Mouse (Mus musculus) urinary bladder, postnatal 4 days (tissue): ENCODE results near the gene Mpp4.

Source experiments
- DNase-seq, 2 experiments: peaks; one replicate each; pipeline ENCODE4 v3.0.0; 2021 to 2022; ENCODE audit warnings: low spot score in 2 of 2

The Mpp4 gene

GRCm38 (mm10) chr1:59163030-59163461 lies at the start of gene Mpp4:
Gene Mpp4 (minus strand): TSS chr1:59163389.
- DNase-seq = no peak

- DNase-seq = no peak
Observed at GRCm38 (mm10) chr1:59212951-59213350, 49.8 kb upstream of the Mpp4 start.

- DNase-seq = no peak
Observed at GRCm38 (mm10) chr1:59212076-59212779, 49.0 kb upstream of the Mpp4 start.

GRCm38 (mm10) chr1:59211651-59212050 lies 48.5 kb upstream of the Mpp4 start:
- DNase-seq = no peak

GRCm38 (mm10) chr1:59208331-59208730 lies 45.1 kb upstream of the Mpp4 start:
- DNase-seq = no peak

GRCm38 (mm10) chr1:59204489-59204888 lies 41.3 kb upstream of the Mpp4 start:
- no peak for DNase-seq

GRCm38 (mm10) chr1:59202367-59202766 lies 39.2 kb upstream of the Mpp4 start:
- no peak for DNase-seq

- DNase-seq = no peak
Observed at GRCm38 (mm10) chr1:59201561-59201960, 38.4 kb upstream of the Mpp4 start.

GRCm38 (mm10) chr1:59200960-59201359 lies 37.8 kb upstream of the Mpp4 start:
- no peak for DNase-seq

GRCm38 (mm10) chr1:59194979-59195378 lies 31.8 kb upstream of the Mpp4 start:
- DNase-seq = no peak

GRCm38 (mm10) chr1:59187786-59188185 lies 24.6 kb upstream of the Mpp4 start:
- no peak for DNase-seq

GRCm38 (mm10) chr1:59186317-59186716 lies 23.1 kb upstream of the Mpp4 start:
- DNase-seq = no peak

GRCm38 (mm10) chr1:59185410-59185809 lies 22.2 kb upstream of the Mpp4 start:
- DNase-seq = no peak

- DNase-seq = no peak
Observed at GRCm38 (mm10) chr1:59183045-59183444, 19.9 kb upstream of the Mpp4 start.

- no peak for DNase-seq
Observed at GRCm38 (mm10) chr1:59182373-59182772, 19.2 kb upstream of the Mpp4 start.

GRCm38 (mm10) chr1:59180003-59180402 lies 16.8 kb upstream of the Mpp4 start:
- no peak for DNase-seq

GRCm38 (mm10) chr1:59178401-59178800 lies 15.2 kb upstream of the Mpp4 start:
- DNase-seq = no peak

- DNase-seq = no peak
Observed at GRCm38 (mm10) chr1:59174514-59175373, 11.6 kb upstream of the Mpp4 start.

GRCm38 (mm10) chr1:59173023-59173422 lies 9.8 kb upstream of the Mpp4 start:
- no peak for DNase-seq

GRCm38 (mm10) chr1:59171875-59172274 lies 8.7 kb upstream of the Mpp4 start:
- DNase-seq = no peak

GRCm38 (mm10) chr1:59170290-59170689 lies 7.1 kb upstream of the Mpp4 start:
- peak in 1 of 2 experiments; percentile 53 for DNase-seq

GRCm38 (mm10) chr1:59169586-59169985 lies 6.4 kb upstream of the Mpp4 start:
- DNase-seq = peak in 1 of 2 experiments; percentile 35

- no peak for DNase-seq
Observed at GRCm38 (mm10) chr1:59168556-59168955, 5.4 kb upstream of the Mpp4 start.
